Mouse (Mus musculus) midbrain, embryonic 11.5 days (tissue): ENCODE measurements around the gene Cldn7. TPM values are rescaled to one million over a fixed set of nuclear protein-coding genes. Genes with fewer than 3 reads are reported as not detected.

Experiments
- ATAC-seq: fragments of 200-750 bp; cut with Nextera tagmentation; 2 replicates; pipeline ENCODE4 v1.8.0; 2017; ENCODE audit warnings: moderate TSS enrichment, moderate library complexity; ENCODE audit not compliant: low FRiP score
- DNase-seq: peaks from one replicate; pipeline ENCODE4 v3.0.0; 2015; ENCODE audit warnings: low spot score; ENCODE audit errors: missing footprints
- H3K27ac ChIP-seq: fragments of 300-500 bp; sonication (generic); 2 replicates; pipeline ENCODE4 v1.5.1; 2014; ENCODE audit warnings: low read depth, low read length
- H3K27me3 ChIP-seq: fragments of 300-500 bp; sonication (generic); 2 replicates; pipeline ENCODE4 v1.6.1; 2014; ENCODE audit warnings: mild to moderate bottlenecking, low read length, moderate library complexity, mixed read lengths; ENCODE audit not compliant: control insufficient read depth, insufficient read depth
- H3K36me3 ChIP-seq: fragments of 300-500 bp; sonication (generic); 2 replicates; pipeline ENCODE4 v1.6.1; 2014; ENCODE audit warnings: mild to moderate bottlenecking, low read length, moderate library complexity, mixed read lengths; ENCODE audit not compliant: control insufficient read depth, insufficient read depth
- H3K4me1 ChIP-seq: fragments of 300-500 bp; sonication (generic); 2 replicates; pipeline ENCODE4 v1.6.1; 2014; ENCODE audit warnings: low read length; ENCODE audit not compliant: control insufficient read depth, insufficient read depth
- H3K4me2 ChIP-seq: fragments of 300-500 bp; sonication (generic); 2 replicates; pipeline ENCODE4 v1.6.1; 2014; ENCODE audit warnings: mild to moderate bottlenecking, moderate library complexity
- H3K4me3 ChIP-seq: fragments of 300-500 bp; sonication (generic); 2 replicates; pipeline ENCODE4 v1.5.1; 2014; ENCODE audit warnings: low read depth, low read length
- H3K9ac ChIP-seq: fragments of 300-500 bp; sonication (generic); 2 replicates; pipeline ENCODE4 v1.6.1; 2014; ENCODE audit warnings: low read length
- H3K9me3 ChIP-seq: fragments of 300-500 bp; sonication (generic); 2 replicates; pipeline ENCODE4 v1.6.1; 2016; ENCODE audit warnings: low read length; ENCODE audit not compliant: control insufficient read depth
- WGBS: fragments of 180-500 bp; shearing (Covaris S2); extraction: QIAGEN DNeasy Blood & Tissue Kit; methylation state at CpG from one replicate; pipeline ENCODE4 v1.1.7; 2014; 5-methylcytosine and 5-hydroxymethylcytosine counted together
- polyA plus RNA-seq: library from polyadenylated mRNA; unstranded; fragments of >200 nt; fragmentation: Nextera tagmentation; extraction: Ambion mirVana; gene quantifications from 2 replicates; pipeline ENCODE4 v1.2.1, GENCODE M21; 2014

The Cldn7 gene
- polyA plus RNA-seq, 1 experiment from 2014 or later: 2.3 TPM

DNA sequence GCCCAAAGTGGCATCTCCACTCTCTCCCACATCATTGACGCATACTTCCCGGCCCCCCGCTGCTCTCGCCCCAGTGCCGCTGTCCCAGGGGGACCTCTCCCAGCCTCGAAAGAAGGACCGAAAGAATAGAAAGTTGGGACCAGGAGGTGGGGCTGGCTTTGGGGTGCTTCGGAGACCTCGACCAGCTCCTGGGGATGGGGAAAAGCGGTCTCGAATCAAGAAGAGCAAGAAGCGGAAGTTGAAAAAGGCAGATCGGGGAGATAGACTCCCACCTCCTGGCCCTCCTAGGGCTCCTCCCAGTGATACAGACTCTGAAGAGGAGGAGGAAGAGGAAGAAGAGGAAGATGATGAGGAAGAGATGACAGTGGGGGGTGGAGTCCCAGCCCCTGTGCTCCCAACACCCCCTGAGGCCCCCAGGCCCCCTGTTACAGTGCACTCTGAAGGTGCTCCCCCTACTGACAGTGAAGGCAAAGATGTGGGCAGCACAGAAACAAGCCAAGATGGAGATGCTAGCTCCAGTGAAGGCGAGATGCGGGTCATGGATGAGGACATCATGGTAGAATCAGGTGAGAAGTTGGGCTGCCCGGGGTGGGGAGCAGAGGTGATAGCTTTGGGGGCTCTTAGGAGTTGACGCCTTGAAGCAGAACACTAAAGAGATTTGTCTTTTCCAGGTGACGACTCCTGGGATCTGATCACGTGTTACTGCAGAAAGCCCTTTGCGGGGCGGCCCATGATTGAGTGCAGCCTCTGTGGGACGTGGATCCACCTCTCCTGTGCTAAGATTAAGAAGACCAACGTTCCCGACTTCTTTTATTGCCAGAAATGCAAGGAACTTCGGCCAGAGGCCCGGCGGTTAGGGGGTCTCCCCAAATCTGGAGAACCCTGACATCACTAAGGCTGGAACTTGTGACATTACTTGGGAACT, 34.2 kb downstream of the Cldn7 start:
- 93% methylated on average over 27 of the region's 27 CpGs for WGBS
- DNase-seq (no peak), ATAC-seq (no peak)
- no peaks in the 10 kb centered on the region for H3K27me3 ChIP-seq
- peaks cover 16% of the 10 kb centered on the region for H3K36me3 ChIP-seq
- no peak overlapping the region for H3K4me2 ChIP-seq
- H3K4me3 ChIP-seq: no peak overlapping the region
- no peak overlapping the region for H3K9ac ChIP-seq
- no peak overlapping the region for H3K27ac ChIP-seq
- H3K9me3 ChIP-seq: no peaks in the 10 kb centered on the region
- H3K4me1 ChIP-seq: peaks cover 29% of the 10 kb centered on the region

DNA sequence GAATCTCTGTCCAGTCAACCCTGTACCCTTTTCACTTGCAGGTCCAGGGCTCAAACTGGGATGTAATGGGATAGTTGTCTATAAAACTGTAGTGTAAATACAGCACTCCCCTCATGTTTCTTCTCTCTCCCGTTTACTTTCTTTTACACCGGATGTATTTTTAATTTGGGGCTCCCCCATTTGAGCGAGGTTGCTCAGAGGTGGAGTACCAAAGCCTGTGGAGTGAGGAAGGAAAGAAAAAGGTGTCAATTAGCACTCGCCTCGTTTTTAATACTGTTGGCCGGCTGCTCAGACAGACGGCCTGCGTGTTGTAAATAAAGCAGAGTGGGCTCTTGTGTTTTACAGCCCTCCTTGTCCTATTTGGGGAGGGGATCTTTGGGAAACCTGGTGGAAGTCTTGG, 35.1 kb downstream of the Cldn7 start:
- 89% methylated on average over 8 of the region's 8 CpGs for WGBS
- peaks cover 29% of the 10 kb centered on the region for H3K4me1 ChIP-seq
- ATAC-seq (no peak), DNase-seq (no peak)
- no peaks in the 10 kb centered on the region for H3K27me3 ChIP-seq
- H3K4me2 ChIP-seq: no peak overlapping the region
- H3K9me3 ChIP-seq: no peaks in the 10 kb centered on the region
- H3K4me3 ChIP-seq: no peak overlapping the region
- no peak overlapping the region for H3K27ac ChIP-seq
- H3K36me3 ChIP-seq: peaks cover 16% of the 10 kb centered on the region
- H3K9ac ChIP-seq: no peak overlapping the region

DNA sequence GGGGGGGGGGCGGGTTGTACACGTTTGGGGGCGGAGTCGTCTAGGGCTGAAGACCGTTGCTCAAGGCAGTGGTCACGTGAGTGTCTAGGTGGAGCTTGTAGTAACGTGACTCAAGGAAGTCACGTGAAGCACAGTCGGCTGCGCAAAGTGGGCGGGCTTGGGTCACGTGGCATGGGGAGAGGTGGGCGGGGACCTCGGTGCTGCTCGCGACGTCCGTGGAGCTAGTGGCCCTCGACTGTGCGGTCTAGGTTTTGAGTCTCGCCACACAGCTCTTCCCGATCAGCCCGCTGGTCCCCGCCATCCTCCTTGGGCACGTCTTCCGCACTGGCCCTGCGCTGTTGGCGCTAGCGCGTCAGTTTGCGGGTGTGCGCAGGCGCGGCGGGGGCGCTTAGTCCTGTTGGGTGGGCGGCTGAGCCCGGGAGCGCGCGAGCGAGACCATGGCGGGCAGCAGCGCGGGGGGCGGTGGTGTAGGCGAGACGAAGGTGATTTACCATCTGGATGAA, 35.9 kb downstream of the Cldn7 start, which contains the start of gene Dvl2:
Gene Dvl2 (plus strand): TSS at position 200 of the 503 bp plus-strand sequence.
- H3K9me3 ChIP-seq: no peaks in the 10 kb centered on the region
- WGBS: under 1% methylated on average over 46 of the region's 48 CpGs
- peak within 1 kb of the TSS; percentile 81 for H3K4me3 ChIP-seq
- peak within 1 kb of the TSS; percentile 92 for H3K4me2 ChIP-seq
- DNase-seq (peak; percentile 98), ATAC-seq (peak; percentile 68)
- H3K27me3 ChIP-seq: no peaks in the 10 kb centered on the region
- peak within 1 kb of the TSS; percentile 94 for H3K27ac ChIP-seq
- H3K4me1 ChIP-seq: peaks cover 29% of the 10 kb centered on the region
- H3K9ac ChIP-seq: peak within 1 kb of the TSS; percentile 90
- H3K36me3 ChIP-seq: peaks cover 16% of the 10 kb centered on the region

DNA sequence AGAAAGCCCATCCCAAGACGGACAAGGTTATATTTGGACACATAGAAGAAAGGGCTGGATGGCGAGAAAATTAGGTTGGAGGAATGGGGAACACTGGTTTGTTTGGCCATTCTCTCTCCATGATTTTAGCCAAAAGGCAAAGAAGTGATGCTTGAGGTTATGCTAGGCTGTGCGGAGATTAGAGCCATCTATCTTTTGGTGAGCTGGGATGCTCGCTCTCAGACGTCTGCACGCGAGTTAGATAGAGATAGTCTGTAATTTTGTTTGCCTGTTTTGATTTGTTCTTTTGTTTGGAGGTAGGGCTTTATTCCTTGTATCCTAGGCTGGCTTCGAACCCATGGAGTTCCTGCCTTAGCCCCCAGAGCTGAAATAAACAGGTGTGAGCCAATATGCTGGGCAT, 36.6 kb downstream of the Cldn7 start:
- Histone ChIP-seq H3K9ac (peak overlapping the region; percentile 90), H3K36me3 (peaks cover 21% of the 10 kb centered on the region), H3K4me2 (peak overlapping the region; percentile 92), H3K4me3 (peak overlapping the region; percentile 81), H3K27ac (peak overlapping the region; percentile 94), H3K27me3 (no peaks in the 10 kb centered on the region), H3K9me3 (no peaks in the 10 kb centered on the region), H3K4me1 (peaks cover 29% of the 10 kb centered on the region)
- DNase-seq (no peak), ATAC-seq (no peak)
- WGBS: 12% methylated on average over 8 of the region's 8 CpGs

DNA sequence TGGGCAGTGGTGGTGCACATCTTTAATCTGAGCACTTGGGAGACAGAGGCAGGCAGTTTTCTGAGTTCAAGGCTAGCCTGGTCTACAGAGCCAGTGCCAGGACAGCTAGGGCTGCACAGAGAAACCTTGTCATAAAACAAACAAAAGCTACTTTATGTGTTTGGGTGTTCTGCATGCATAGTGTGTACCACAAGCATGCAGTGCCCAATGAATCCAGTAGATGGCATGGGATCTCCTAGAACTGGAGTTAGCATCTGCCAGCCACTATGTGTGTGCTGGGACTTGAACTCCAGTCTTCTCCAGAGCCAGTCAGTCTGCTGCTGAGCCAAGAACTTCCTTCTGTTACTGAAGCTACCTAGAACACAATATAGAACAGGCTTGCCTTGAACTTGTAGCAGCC, 37.3 kb downstream of the Cldn7 start:
- H3K4me3 ChIP-seq: peak overlapping the region; percentile 81
- no peak overlapping the region for H3K27ac ChIP-seq
- H3K9me3 ChIP-seq: no peaks in the 10 kb centered on the region
- no peak for ATAC-seq
- H3K36me3 ChIP-seq: peaks cover 25% of the 10 kb centered on the region
- H3K9ac ChIP-seq: no peak overlapping the region; the same call in 1 of the 2 replicates
- H3K4me2 ChIP-seq: peak overlapping the region; percentile 92
- no peaks in the 10 kb centered on the region for H3K27me3 ChIP-seq
- no peak for DNase-seq
- peaks cover 29% of the 10 kb centered on the region for H3K4me1 ChIP-seq

DNA sequence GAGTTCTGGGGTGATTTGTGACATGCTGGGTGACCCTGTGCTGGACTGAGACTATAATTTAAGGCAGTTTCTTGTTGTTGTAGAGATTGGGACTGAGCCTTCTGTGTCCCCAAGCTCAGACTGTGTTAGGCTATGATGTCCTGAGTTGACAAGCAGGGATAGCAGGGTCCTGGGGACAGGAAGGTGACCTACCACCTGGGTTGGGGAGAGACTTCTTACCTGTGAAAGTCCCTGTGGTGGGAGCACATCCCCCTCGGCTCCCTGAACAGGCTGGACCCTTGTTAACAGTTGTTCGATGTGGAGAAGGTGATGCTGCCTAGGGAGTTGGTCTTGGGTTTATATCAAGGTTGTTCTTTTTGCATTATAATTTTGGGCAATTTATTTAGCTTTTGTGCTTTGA, 37.9 kb downstream of the Cldn7 start:
- Histone ChIP-seq H3K27me3 (no peaks in the 10 kb centered on the region), H3K27ac (no peak overlapping the region), H3K4me3 (peak overlapping the region; percentile 81; the same call in 1 of the 2 replicates), H3K4me2 (peak overlapping the region; percentile 92), H3K9me3 (no peaks in the 10 kb centered on the region), H3K4me1 (peaks cover 28% of the 10 kb centered on the region), H3K9ac (no peak overlapping the region), H3K36me3 (peaks cover 31% of the 10 kb centered on the region)
- no peak for ATAC-seq
- DNase-seq: no peak
- WGBS: 94% methylated on average over 2 of the region's 2 CpGs

DNA sequence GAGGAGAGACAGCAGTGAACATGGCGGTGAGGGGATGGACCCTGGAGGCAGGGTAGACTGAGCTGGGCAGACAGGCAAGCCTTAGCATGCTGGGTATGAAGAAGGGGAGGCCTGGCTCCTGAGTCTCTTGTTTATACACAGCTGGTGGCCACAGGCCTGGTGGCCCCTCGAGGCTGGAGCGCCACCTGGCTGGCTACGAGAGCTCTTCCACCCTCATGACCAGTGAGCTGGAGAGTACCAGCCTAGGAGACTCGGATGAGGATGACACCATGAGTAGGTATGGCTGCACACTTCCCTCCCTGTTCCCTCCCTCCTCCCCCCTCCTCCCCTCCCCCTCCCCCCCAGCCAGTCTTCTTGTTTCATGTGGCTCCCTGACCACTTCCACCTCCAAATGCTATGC, 40.9 kb downstream of the Cldn7 start:
- no peak for ATAC-seq
- no peaks in the 10 kb centered on the region for H3K27me3 ChIP-seq
- WGBS: 51% methylated on average over 5 of the region's 5 CpGs
- H3K9ac ChIP-seq: no peak overlapping the region
- peaks cover 38% of the 10 kb centered on the region for H3K36me3 ChIP-seq
- H3K27ac ChIP-seq: no peak overlapping the region
- H3K9me3 ChIP-seq: no peaks in the 10 kb centered on the region
- no peak overlapping the region for H3K4me2 ChIP-seq
- H3K4me1 ChIP-seq: peaks cover 22% of the 10 kb centered on the region
- H3K4me3 ChIP-seq: no peak overlapping the region
- no peak for DNase-seq

DNA sequence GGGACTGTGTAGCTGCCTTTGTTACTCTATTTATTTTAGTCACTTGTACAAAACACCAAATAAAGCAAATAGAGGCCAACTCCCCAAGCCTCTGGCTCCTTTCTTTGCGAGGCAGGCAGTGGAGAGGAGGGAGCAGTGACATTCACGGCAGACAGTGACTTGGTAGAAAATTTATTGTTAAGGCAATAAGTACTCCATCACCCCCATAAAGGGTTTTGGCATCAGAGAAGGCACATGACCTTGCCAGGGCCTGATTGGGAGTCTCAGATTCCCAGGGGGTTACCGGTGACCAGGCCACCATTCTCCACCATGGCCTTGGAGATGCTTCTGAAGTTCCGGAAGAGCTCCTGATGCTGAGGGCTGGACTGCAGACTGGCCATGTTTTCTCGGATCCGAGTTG, 45.5 kb downstream of the Cldn7 start:
- no peak overlapping the region for H3K4me3 ChIP-seq
- H3K36me3 ChIP-seq: peaks cover 56% of the 10 kb centered on the region
- no peaks in the 10 kb centered on the region for H3K9me3 ChIP-seq
- no peak overlapping the region for H3K27ac ChIP-seq
- H3K4me1 ChIP-seq: peaks cover 8% of the 10 kb centered on the region
- no peak overlapping the region for H3K4me2 ChIP-seq
- H3K27me3 ChIP-seq: no peaks in the 10 kb centered on the region
- DNase-seq (no peak), ATAC-seq (no peak)
- H3K9ac ChIP-seq: no peak overlapping the region
- 91% methylated on average over 6 of the region's 6 CpGs for whole genome bisulfite sequencing

DNA sequence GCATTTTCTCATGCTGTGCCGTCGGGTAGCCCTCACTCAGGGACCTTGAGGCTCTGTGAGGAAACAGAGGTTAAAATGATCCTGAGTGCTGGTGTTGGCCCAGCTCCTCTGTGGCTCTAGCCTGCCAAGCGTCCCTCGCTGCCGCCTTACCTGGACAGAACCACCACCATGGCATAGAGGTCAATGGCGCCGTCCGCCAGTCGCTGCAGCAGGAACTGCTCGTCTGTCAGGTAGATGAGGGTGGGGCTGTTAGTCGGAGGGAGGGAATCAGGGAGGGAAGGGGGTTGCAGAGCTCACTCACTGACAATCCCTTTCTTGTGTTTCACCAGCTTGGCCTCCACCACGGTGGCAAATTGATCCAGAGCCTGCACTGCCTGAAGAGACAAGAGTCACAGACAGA, 46.0 kb downstream of the Cldn7 start:
- 90% methylated on average over 12 of the region's 12 CpGs for WGBS
- H3K4me2 ChIP-seq: no peak overlapping the region
- no peaks in the 10 kb centered on the region for H3K9me3 ChIP-seq
- no peaks in the 10 kb centered on the region for H3K27me3 ChIP-seq
- H3K36me3 ChIP-seq: peaks cover 56% of the 10 kb centered on the region
- no peak overlapping the region for H3K9ac ChIP-seq
- no peak overlapping the region for H3K27ac ChIP-seq
- H3K4me3 ChIP-seq: no peak overlapping the region
- ATAC-seq (no peak), DNase-seq (no peak)
- H3K4me1 ChIP-seq: peaks cover 8% of the 10 kb centered on the region
